Mouse (Mus musculus) ES-Bruce4 (cell line): Measurements from ENCODE around the gene 4931406P16Rik.

Experiments used
- CTCF ChIP-seq: IDR thresholded peaks from one replicate; pipeline ENCODE4 v1.8.1; 2011; ENCODE audit warnings: low read depth, low read length
- EP300 ChIP-seq: IDR thresholded peaks from 2 replicates; pipeline ENCODE4 v1.6.1; 2011; ENCODE audit warnings: low read depth, low read length; ENCODE audit not compliant: insufficient read depth

DNA sequence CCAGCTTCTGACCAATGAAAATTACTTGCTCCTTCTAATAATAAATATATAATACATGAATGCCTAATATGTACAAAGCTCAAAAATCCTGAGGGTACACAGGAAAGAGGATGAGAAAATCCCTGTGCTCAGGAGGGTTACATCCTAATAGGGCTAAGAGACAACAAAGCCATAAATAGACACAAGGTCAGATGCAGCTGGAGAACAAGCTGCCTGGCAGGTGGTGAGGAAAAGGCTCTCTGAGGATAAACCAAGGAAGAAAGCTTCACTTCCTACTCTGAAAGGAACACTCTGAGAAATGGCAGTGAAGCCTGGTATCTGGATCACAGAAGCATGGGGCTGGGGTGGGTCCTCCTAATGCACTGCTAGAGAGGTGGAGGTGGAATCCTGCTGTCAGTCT, 46.9 kb downstream of the 4931406P16Rik start:
- TF ChIP-seq EP300 (no peak), CTCF (no peak)
